Mouse (Mus musculus) embryonic fibroblast, embryonic 13.5 days (primary cell): ENCODE data around the gene Cd37. TPM values are rescaled to one million over a fixed set of nuclear protein-coding genes. Genes with fewer than 3 reads are reported as not detected.

ENCODE experiments used
- H3K27ac ChIP-seq: 2 replicates; pipeline ENCODE4 v1.5.1; 2012; ENCODE audit warnings: low read length, control low read depth, inconsistent platforms; ENCODE audit not compliant: insufficient read depth
- H3K4me1 ChIP-seq: 2 replicates; pipeline ENCODE4 v1.6.1; 2011; ENCODE audit warnings: low read length; ENCODE audit not compliant: control insufficient read depth, insufficient read depth
- H3K4me3 ChIP-seq: 2 replicates; pipeline ENCODE4 v1.5.1; 2011; ENCODE audit warnings: mild to moderate bottlenecking, control low read depth, low read length; ENCODE audit not compliant: insufficient read depth
- CTCF ChIP-seq: IDR thresholded peaks from 2 replicates; pipeline ENCODE4 v1.5.1; 2011; ENCODE audit warnings: mild to moderate bottlenecking, control low read depth, low read length, moderate library complexity, borderline replicate concordance; ENCODE audit not compliant: insufficient read depth
- POLR2A ChIP-seq: IDR thresholded peaks from 2 replicates; pipeline ENCODE4 v1.6.1; 2011; ENCODE audit warnings: low read depth, mild to moderate bottlenecking, control low read depth, low read length, moderate library complexity
- polyA plus RNA-seq: library from polyadenylated mRNA; stranded (reverse); fragments of >200 nt; gene quantifications from 2 replicates; pipeline ENCODE4 v1.2.4, GENCODE M21; 2011; ENCODE audit warnings: low read depth; ENCODE audit not compliant: missing spikeins, insufficient read length

Cd37 gene
- polyA plus RNA-seq, 1 experiment: 0.86 TPM

GRCm38 (mm10) chr7:45208260-45208659 lies 30.7 kb downstream of the Cd37 start:
- H3K4me1 ChIP-seq: no peaks in the 10 kb centered on the region
- TF ChIP-seq CTCF: no peak
- no peak for TF ChIP-seq POLR2A
- no peak overlapping the region for H3K27ac ChIP-seq
- no peak overlapping the region for H3K4me3 ChIP-seq

- peak; percentile 86 for TF ChIP-seq POLR2A
- no peak for TF ChIP-seq CTCF
- H3K4me1 ChIP-seq: no peaks in the 10 kb centered on the region
- no peak within 1 kb of the TSS for H3K27ac ChIP-seq
- peak within 1 kb of the TSS; percentile 48 for H3K4me3 ChIP-seq
Observed at GRCm38 (mm10) chr7:45204380-45205143, 34.4 kb downstream of the Cd37 start, which contains the start of gene Ccdc155. TSS of gene Ccdc155 (minus strand) at chr7:45204892.

- no peak overlapping the region for H3K27ac ChIP-seq
- no peaks in the 10 kb centered on the region for H3K4me1 ChIP-seq
- no peak overlapping the region for H3K4me3 ChIP-seq
- TF ChIP-seq CTCF: no peak
- no peak for TF ChIP-seq POLR2A
Observed at GRCm38 (mm10) chr7:45202654-45203053, 36.3 kb downstream of the Cd37 start.

- no peak for TF ChIP-seq CTCF
- no peak for TF ChIP-seq POLR2A
- Histone ChIP-seq H3K4me1 (peaks cover 3% of the 10 kb centered on the region; the same call in 1 of the 2 replicates), H3K4me3 (no peak overlapping the region), H3K27ac (no peak overlapping the region)
Observed at GRCm38 (mm10) chr7:45198961-45199360, 40.0 kb downstream of the Cd37 start.

- TF ChIP-seq POLR2A (no peak), CTCF (peak; percentile 98)
- peaks cover 3% of the 10 kb centered on the region; the same call in 1 of the 2 replicates for H3K4me1 ChIP-seq
- H3K4me3 ChIP-seq: no peak overlapping the region
- H3K27ac ChIP-seq: no peak overlapping the region
Observed at GRCm38 (mm10) chr7:45198435-45198834, 40.5 kb downstream of the Cd37 start.

GRCm38 (mm10) chr7:45196994-45197393 lies 41.9 kb downstream of the Cd37 start:
- TF ChIP-seq CTCF: no peak
- TF ChIP-seq POLR2A: no peak
- H3K27ac ChIP-seq: no peak overlapping the region
- H3K4me1 ChIP-seq: peaks cover 5% of the 10 kb centered on the region; the same call in 1 of the 2 replicates
- no peak overlapping the region for H3K4me3 ChIP-seq

- Histone ChIP-seq H3K27ac (no peak overlapping the region), H3K4me1 (peaks cover 6% of the 10 kb centered on the region; the same call in 1 of the 2 replicates), H3K4me3 (no peak overlapping the region)
- TF ChIP-seq POLR2A (no peak), CTCF (no peak)
Observed at GRCm38 (mm10) chr7:45196176-45196535, 42.8 kb downstream of the Cd37 start.

GRCm38 (mm10) chr7:45195341-45196175 lies 43.4 kb downstream of the Cd37 start:
- peaks cover 6% of the 10 kb centered on the region; the same call in 1 of the 2 replicates for H3K4me1 ChIP-seq
- no peak overlapping the region for H3K4me3 ChIP-seq
- H3K27ac ChIP-seq: no peak overlapping the region
- TF ChIP-seq POLR2A (no peak), CTCF (no peak)

GRCm38 (mm10) chr7:45193871-45194785 lies 44.8 kb downstream of the Cd37 start:
- TF ChIP-seq POLR2A (no peak), CTCF (no peak)
- no peak overlapping the region for H3K27ac ChIP-seq
- peaks cover 6% of the 10 kb centered on the region; the same call in 1 of the 2 replicates for H3K4me1 ChIP-seq
- H3K4me3 ChIP-seq: no peak overlapping the region

GRCm38 (mm10) chr7:45193406-45193805 lies 45.5 kb downstream of the Cd37 start:
- TF ChIP-seq CTCF (no peak), POLR2A (no peak)
- H3K4me1 ChIP-seq: peaks cover 6% of the 10 kb centered on the region; the same call in 1 of the 2 replicates
- H3K4me3 ChIP-seq: no peak overlapping the region
- H3K27ac ChIP-seq: no peak overlapping the region
